Mouse (Mus musculus): Measurements from ENCODE around the gene Tulp1.

The Tulp1 gene

DNA sequence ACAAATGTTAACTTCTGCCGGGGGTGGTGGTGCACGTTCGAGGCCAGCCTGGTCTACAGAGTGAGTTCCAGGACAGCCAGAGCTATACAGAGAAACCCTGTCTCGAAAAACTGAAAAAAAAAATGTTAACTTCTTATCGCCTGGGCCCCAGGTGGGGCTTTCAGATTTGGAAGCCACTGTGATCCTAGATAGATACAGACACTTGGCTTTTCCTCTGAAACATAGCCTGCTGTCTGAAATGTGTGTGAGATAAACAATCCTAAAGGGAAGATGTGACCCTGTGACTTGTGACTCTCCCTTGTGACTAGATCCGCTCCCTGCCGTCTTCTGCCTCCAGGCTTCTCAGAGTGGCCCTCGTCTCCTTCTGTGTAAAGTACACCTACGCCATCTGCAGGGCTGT, 47.3 kb downstream of the Tulp1 start:
- no peak for DNase-seq (ENCODE audit: extremely low read depth, insufficient read length, low spot score)

DNA sequence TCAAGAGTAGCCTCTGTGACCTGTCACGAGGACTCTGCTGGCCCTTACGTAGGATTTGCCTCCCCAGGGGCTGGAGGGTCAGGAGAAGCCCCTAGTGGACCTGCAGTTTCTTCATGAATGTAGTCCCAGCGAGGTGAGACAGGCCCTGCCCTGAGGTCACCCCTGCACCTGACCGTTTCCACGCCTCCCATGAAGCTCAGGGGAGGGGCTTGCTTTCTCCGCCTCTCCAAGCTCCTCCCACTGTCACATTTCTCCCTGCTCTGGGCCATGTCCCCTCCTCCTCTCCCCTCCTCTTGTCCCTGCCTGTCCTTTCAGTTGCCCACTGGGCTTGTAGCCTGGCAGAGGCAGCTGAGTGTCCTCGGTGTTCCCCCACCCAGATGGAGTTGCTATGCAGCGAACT, 47.9 kb downstream of the Tulp1 start:
- no peak for DNase-seq (ENCODE audit: extremely low read depth, insufficient read length, low spot score)

DNA sequence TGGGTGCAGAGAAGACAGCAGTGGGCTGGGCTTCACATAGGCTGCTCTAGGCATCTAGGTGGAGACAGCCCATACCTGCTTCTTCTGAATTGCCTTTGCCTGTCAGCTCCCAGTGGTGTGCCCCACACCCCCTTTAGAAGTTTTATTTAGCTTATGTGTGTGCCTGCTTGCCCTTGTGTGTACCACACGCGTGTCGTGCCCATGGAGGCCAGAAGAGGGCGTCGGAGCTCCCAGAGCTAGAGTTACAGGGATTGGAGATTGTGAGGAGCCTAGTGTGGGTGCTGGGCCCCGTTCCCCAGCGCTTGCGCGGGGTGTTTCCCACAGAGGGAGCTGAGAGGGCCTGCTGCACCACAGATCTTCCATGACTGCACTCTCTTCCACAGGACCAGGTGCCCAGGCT, 48.5 kb downstream of the Tulp1 start:
- no peak for DNase-seq (ENCODE audit: extremely low read depth, insufficient read length, low spot score)

DNA sequence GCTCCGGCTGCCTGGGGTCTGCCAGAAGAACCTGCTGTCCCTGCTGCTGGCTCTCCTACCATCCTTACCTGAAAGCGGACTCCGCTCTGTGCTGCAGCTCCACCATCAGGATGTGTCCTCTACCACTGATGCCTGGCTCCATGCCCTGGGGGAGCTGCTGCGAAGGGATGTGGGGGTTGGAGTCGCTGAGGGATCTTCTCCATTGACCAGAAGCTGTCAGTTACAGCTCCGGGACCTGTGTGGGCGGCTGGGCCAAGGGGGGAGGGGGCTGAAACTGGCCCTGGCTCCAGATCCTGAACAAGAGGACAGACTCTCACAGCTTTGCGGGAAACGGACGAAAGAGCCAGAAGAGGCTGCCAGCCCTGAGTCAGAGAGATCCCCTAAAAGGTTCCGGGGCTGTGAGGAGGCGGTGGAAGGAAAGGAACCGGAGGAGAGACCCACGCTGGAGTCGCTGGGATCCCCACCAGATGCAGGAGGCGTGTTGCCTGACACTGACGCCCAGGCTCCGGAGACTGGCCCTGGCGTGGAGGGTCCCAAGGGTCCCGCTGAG, 49.3 kb downstream of the Tulp1 start:
- DNase-seq (ENCODE audit: extremely low read depth, insufficient read length, low spot score): no peak

DNA sequence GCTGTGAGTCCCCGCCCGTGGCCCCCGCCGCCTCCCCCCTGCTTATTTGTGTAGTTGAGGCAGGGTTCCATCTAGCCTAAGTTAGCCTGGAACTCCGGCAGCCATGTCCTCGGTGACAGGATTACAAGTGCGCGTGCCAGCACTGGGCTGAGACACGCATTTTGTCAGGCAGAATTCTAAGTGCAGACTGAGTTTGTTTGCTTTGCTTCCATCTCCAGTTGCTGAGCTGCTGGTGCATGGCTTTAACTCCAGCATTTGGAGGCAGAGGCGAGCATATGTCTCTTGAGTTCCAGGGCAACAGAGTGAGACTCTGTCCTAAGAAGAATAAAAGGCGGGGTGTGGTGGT, 51.2 kb downstream of the Tulp1 start:
- DNase-seq (ENCODE audit: extremely low read depth, insufficient read length, low spot score): no peak

DNA sequence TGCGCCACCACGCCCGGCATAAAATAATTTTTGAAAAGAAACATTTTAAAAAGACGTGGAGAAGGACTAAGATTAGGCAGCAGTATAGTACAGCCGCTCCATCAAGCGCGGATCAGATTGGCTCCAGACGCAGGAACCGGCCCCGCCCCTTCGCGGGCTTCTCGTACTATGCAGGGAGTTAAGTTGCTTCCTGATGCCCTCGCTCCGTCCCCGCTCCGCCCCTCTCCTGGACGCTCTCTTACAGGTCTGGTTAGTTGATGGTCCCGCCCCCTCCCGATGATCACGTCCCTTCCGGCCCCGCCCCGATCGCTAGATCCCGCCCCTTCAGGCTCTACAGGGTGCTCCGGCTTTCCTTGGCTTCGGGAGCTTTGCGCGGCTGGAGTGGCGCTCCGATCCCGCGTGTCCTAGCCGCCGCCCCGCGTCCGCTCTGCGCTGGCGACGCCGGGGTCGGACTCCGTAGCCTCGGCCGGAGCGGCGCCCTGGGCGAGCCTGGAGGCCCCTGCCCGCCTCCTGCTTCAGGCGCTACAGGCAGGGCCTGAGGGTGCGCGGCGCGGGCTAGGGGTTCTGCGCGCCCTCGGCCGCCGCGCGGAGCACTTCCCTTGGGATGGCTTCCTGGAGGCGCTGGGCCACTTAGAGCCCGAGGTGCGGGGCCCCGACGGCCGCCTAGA, 51.7 kb downstream of the Tulp1 start, which contains the start of gene Fance:
TSS of gene Fance (plus strand) at position 308 of the 668 bp plus-strand sequence.
- DNase-seq (ENCODE audit: extremely low read depth, insufficient read length, low spot score): peak; percentile 99

DNA sequence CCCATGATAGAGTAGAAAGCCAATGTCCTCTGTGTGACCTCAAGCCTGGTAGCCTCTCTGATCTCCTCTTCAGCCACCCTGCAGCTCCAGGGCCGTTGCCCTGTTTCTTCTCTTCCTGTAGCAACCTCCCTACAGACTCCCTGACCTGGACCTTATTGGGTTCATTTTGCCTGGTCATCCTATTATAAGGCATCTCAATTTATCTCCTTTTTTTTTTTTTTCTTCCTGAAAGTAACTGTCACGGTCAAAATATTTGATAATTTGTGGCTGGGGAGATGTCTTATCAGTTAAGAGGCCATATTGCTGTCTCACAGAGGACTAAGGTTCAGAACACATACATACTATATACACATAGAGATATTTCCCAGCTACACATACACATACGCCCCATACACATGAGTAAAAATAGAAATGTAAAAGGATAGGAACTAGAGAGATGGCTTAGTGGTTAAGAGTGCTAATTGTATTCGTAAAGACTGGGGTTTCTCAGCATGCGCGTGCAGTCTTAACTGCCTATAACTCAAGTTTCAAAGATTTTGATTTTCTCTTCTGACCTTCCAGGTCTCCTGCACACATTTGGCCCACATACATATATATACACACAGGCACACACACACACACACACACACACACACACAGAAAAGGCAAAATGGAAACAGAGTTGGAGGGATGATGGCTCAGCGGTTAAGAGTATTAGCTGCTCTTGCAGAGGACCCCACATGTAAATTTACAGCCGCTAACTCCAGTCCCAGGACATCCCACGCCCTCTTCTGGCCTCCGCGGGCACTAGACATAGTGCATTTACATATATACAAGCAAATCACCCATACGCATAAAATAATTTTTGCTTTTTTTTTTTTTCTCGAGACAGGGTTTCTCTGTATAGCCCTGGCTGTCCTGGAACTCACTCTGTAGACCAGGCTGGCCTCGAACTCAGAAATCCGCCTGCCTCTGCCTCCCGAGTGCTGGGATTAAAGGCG, 52.5 kb downstream of the Tulp1 start:
- peak; percentile 67 for DNase-seq (ENCODE audit: extremely low read depth, insufficient read length, low spot score)

DNA sequence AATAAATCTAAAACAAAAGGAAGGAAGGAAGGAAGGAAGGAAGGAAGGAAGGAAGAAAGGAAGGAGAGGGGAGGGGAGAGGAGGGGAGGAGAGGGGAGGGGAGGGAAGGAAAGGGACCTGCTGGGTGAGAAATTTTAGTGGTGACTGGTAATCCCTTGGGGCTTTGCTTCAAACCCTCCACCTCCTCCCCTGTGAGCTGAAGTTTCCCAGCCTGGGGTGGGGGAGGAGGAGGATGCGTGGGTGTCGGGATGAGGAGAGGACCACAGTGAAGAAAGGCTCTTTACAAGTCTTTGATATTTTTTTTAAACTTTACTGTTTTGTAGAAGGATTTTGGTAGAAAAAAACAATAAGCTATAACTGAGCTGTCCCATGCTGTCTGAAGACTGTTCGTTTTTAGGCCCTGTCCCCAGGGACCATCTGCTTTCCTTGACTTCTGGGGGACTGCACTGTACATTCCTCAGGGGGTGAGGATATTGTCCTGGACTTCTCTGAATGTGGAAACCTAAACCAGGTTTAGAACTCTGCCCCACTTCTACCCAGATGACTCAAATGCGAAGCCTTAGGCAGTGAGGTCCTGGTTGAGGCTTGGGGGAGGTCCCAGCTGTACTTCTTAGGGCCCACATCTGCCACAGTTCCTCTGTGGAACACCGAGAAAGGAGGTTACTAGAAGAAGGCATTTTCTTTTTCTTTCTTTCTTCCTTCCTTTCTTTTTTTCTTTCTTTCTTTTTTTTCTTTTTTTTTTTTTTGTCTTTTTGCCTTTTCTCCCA, 53.5 kb downstream of the Tulp1 start:
- peak; percentile 57 for DNase-seq (ENCODE audit: extremely low read depth, insufficient read length, low spot score)

DNA sequence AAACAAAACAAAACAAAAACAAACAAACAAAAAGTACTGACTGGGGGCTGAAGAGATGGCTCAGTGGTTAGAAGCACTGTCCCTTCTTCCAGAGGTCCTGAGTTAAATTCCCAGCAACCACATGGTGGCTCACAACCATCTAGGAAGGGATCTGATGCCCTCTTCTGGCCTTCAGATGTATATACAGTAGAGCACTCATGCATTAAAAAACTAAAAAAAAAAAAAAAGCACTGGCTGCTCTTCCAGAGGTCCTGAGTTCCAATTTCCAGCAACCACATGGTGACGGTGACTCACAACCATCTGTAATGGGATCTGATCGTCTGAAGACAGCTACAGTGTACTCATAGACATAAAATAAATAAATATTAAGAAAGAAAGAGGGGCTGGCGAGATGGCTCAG, 54.2 kb downstream of the Tulp1 start:
- DNase-seq (ENCODE audit: extremely low read depth, insufficient read length, low spot score): peak; percentile 58

DNA sequence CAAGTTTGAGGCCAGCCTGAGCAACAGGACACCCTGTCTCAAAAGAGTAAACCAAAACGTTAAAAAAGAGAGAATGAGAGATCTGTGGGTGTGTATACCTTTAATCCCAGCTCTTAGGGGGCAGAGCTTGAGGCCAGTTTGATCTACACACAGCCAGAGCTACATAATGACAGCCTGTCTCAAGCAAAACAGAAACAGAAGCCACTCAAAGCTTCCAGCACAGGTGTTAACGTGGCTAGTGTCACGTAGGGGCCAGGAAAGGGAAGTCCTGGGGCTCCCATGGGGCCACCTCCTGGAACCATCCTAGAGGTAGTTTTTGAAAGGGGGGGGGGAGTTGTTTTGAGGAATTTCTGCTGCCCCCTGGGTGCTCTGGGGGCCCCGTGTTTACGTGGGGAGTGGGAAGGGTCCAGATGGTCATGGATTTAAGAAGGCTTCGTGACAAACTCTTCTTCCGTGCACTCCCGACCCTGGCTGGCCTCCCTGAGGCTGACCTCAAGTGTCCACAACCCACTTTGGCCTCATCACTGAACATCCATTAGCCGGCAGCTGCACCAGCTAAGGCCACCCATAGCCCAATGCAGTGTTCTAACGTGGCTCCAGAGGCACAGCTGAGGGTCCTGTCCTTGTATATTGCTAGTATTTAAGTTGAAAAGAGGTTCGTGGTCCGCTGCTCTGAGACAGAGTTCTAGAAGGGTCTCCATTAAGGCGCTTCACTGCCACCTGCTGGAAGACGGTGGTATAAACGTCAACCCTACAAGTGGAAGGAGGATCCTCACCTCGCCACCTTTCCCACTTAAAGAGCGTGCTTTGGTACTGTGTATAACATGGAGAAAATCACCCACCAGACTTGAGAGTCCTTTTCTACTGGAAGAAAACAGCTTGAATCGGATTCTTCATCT, 56.5 kb downstream of the Tulp1 start:
- peak; percentile 67 for DNase-seq (ENCODE audit: extremely low read depth, insufficient read length, low spot score)

DNA sequence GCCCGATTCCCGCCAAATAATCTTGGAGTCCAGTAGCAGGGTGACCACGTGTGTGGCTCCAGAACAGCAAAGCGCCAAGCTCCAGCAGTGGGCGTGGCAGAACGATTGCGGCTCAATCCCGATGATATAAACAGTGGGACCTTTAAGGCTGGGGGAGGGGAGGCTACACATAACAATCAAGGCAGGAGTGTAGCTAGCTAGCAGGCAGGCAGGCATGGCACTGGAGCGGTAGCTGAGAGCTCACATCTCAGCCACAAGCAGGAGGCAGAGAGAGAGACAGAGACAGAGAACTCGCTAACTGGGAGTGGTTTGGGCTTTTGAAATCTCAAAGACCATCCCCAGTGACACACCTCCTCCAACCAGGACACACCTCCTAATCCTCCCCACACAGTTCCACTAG, 59.9 kb downstream of the Tulp1 start:
- no peak for DNase-seq (ENCODE audit: extremely low read depth, insufficient read length, low spot score)
